Mouse (Mus musculus) olfactory bulb, adult 2 months (tissue): ENCODE data around the gene Armc9.

Experiments
- CTCF ChIP-seq: fragments of 200-500 bp; IDR thresholded peaks from 2 replicates; pipeline ENCODE4 v1.5.1; 2012; ENCODE audit warnings: low read depth, mild to moderate bottlenecking, low read length, moderate library complexity; ENCODE audit not compliant: insufficient read depth
- POLR2A ChIP-seq: fragments of 200-500 bp; IDR thresholded peaks from 2 replicates; pipeline ENCODE4 v1.6.1; 2012; ENCODE audit warnings: mild to moderate bottlenecking, low read depth, low read length, moderate library complexity; ENCODE audit not compliant: insufficient read depth

DNA sequence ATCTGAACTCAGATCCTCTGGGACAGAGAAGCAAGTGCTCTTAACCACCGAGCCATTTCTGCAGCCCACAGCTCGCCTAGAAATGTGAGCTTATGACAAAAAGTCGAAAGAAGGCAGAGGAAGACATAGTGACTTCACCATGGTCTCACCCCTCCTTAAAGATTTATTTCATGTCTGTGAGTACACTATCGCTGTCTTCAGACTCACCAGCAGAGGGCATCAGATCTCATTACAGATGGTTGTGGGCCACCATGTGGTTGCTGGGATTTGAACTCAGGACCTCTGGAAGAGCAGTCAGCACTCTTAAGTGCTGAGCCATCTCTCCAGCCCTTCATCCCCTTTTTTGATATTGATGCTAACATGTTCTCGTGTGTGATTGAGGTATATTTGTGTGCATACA is 20.0 kb downstream of the Armc9 start:
- TF ChIP-seq CTCF (no peak), POLR2A (no peak)
